Mouse (Mus musculus): Measurements from ENCODE around the gene Mup16. TPM values are rescaled to one million over a fixed set of nuclear protein-coding genes. Genes with fewer than 3 reads are reported as not detected.
"Not testable (repeated sequence)": the region's sequence is repeated elsewhere in the genome, so short reads cannot be mapped to it uniquely, and the experiment has no call there.

The Mup16 gene
- total RNA-seq (2021): 1 to 10 TPM in 1 of 2 experiments, not detected in 1; 9.0 TPM
- long read RNA-seq, experiment 1: 0 reads
- long read RNA-seq, experiment 2: 0 reads

GRCm38 (mm10) chr4:61519431-61519830 is at the start of gene Mup16:
Gene Mup16, minus strand, starts transcription at chr4:61519531.
- DNase-seq: not testable (repeated sequence)

- not testable (repeated sequence) for DNase-seq
Measured at GRCm38 (mm10) chr4:61555887-61556286, 36.6 kb upstream of the Mup16 start.

Other genes starting within 250 kb of the Mup16 start
- gene Mup14, start 215.5 kb downstream of the Mup16 start, total RNA-seq (2021): 1 to 10 TPM in 1 of 2 experiments, not detected in 1; 4.1 TPM
- gene Mup15, start 79.8 kb downstream of the Mup16 start, total RNA-seq (2021): 1 to 10 TPM in 1 of 2 experiments, not detected in 1; 3.5 TPM
- gene Mup17, start 76.3 kb upstream of the Mup16 start, total RNA-seq (2021): 1 to 10 TPM in 1 of 2 experiments, not detected in 1; 2.0 TPM
- 10 to 100 TPM in 1 of 2 experiments, not detected in 1; 11.0 TPM for gene Mup18, start 154.6 kb upstream of the Mup16 start, total RNA-seq (2021)

Data from gastrocnemius, postnatal 25 days (tissue).